Mouse (Mus musculus): ENCODE measurements around the gene Ppm1m.
"Not testable (repeated sequence)": the region's sequence is repeated elsewhere in the genome, so short reads cannot be mapped to it uniquely, and the experiment has no call there.

- TF ChIP-seq CTCF (IDR thresholded peaks at IDR 0.05; ENCODE audit: control insufficient read depth, insufficient read depth, insufficient read length); FOSL1 (IDR thresholded peaks at IDR 0.05; ENCODE audit: insufficient read depth, low read length, poor library complexity, severe bottlenecking); CEBPB (IDR thresholded peaks at IDR 0.05; ENCODE audit: low read depth); MYOD1 (IDR thresholded peaks at IDR 0.05; ENCODE audit: control insufficient read depth, insufficient read length, low read depth); USF1 (IDR thresholded peaks at IDR 0.05; ENCODE audit: low read depth); MAX (IDR thresholded peaks at IDR 0.05); MYOG (IDR thresholded peaks at IDR 0.05; ENCODE audit: control insufficient read depth, extremely low read depth, insufficient read length): not testable (repeated sequence)
These were observed 30.5 kb downstream of the Ppm1m start for GRCm38 (mm10) chr9:106169006-106169405.

Measured in C2C12 (cell line).